Mouse (Mus musculus): ENCODE measurements around the gene Rbm3.
"Not testable (repeated sequence)": the region's sequence is repeated elsewhere in the genome, so short reads cannot be mapped to it uniquely, and the experiment has no call there.

Gene Rbm3

DNA sequence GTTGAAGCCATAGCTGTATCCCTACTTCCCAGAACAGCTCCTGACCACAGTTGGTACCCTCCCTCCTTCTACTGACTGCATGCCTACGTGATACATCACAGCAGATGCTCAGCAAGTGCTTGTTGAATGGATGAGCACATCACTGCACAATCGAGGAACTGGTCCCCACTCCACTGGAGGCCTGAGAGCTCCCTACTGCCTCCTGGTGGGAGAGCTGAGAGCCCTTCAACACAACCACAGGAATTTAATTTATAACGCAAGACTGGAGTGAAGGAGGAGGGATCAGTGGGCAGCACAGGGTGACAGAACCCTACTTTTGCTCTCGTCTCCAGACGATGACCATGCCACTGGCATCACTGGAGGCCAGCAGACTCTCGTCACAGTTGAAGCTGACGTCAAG, 20.4 kb downstream of the Rbm3 start:
- no peak for DNase-seq

DNA sequence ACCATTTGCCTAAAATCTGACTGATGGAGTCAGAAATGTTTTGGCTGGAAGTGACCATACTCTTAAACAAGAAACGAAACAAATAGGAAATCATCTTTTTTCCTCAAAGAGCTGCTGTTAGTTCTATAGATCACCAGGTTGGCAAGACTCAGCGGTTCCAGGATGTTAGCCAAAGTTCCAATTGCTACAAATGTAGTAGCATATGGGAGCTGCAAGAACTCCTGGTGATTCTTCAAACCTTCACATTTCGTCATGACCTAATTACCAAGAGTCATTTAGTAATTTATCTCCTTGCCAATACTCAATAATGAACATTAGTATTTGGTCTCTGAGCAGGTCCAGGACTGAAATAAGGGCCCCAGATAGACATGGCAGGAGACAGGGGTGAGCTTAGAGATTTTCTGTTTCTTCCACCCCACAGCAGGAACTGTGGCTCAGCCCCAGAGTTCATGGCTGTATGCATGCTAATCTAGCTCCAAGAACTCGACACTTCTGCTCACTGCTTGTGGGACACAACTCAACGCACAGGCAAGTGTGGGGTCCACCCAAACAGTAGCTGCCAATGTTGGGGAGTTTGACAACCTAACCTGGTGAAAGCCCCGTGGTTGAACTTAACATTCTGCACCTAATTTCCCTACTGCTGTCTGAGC, 21.7 kb downstream of the Rbm3 start:
- DNase-seq: peak; percentile 50

DNA sequence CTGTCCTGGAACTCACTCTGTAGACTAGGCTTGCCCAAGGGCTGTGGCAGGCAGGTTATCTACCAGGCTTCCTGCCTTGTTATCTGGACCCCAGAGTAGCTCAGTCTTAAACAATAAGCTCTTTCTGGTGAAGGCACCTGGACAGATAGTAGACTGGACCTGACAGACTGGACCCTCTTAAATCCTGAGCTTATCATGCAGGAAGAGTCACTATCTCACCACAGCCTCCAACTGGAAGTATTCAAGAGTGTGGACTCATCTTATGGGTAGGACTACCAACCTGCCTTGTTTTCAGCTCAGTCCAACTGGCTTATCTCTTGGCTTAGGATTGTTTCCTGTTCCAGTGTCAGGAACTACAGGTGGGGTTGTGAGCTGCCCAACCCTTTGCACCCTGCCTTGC, 28.4 kb downstream of the Rbm3 start:
- no peak for DNase-seq

DNA sequence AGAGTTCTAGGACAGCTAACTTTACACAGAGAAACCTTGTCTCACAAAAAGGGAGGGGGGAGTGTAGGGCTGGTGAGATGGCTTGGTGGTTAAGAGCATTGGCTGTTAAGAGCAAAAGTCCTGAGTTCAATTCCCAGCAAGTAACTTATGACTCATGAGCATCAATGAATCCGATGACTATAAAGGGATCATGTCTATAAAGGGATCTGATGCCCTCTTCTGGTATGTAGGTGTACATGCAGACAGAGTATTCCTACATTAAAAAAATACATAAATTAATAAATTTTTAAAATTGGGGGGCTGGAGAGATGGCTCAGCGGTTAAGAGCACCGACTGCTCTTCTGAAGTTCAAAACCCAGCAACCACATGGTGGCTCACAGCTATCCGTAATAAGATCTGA, 30.4 kb downstream of the Rbm3 start:
- DNase-seq: no peak

DNA sequence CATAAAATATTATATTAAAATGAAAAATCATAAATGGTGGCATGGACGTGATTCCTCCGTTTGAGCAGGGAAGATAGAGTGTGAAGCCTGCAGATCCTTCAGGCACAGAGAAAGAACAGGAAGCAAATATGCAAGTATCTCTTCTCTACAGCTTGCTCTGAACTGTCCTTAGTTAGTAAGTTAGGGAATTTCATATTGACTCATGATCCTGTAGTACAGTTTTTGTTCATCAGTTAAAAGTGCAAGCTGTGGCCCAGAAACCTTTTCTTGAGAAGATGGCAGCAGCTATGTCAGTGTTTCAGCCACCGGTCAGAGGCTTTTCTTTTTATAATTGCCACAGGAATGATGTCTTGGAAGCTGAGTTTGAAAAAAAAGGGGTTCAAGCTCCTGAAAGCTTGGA, 40.7 kb downstream of the Rbm3 start:
- no peak for DNase-seq

DNA sequence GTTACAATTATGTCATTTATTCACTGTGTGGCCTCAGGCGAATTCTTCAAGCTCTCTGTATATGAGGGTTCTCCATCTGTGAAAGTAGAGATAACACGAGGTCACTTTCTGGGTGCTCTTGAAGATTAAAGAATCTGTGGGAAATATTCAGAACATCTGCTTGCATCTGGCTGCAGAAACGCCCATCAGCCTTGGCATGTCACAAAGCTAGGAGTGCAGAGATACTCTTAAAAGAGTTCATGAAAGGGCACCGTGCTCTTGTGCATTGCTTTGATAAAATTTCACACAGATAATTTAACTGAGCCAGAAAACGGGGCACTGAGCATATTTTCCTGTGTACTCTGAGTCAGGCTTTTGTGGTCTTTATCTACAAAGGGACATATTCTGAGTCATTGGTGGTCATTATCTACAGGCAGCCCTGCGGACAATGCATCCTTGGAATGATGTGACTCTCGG, 43.4 kb downstream of the Rbm3 start:
- no peak for DNase-seq

DNA sequence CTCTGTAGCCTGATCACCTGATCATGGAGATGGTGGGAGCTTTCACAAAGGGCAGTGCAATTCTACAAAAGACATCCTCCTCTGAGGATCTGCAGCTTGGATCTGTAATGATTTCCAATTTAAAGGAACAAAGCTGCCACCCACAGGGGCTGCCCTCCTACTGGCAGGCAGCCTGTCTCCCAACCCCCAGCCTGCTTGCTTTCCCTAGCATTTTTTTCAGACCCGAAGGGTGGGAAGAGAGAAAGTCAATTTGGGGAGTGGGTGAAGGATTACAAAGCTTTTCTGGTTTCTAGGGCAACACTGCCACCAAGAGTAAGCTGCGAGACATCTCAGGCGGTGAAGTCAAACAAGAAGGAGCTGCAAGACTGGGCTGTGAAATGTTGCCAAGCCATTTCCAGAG, 44.7 kb downstream of the Rbm3 start:
- no peak for DNase-seq

DNA sequence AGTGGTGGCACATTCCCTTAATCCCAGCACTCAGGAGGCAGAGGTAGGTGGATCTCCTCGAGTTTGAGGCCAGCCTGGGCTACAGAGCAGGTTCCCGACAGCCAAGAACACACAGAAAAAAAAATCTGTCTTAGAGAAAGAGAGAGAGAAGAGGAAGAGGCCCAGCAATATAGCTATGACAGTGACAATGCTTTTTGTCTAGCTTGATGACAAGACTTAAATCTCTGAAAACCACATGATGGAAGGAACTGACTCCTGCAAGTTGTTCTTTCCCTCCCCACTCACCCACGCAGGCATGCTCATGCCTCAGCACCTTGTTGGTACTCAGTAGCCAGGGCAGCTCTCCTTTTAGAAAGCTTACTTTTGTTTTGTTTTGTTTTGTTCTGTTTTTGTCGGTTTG, 46.2 kb downstream of the Rbm3 start:
- DNase-seq: no peak

DNA sequence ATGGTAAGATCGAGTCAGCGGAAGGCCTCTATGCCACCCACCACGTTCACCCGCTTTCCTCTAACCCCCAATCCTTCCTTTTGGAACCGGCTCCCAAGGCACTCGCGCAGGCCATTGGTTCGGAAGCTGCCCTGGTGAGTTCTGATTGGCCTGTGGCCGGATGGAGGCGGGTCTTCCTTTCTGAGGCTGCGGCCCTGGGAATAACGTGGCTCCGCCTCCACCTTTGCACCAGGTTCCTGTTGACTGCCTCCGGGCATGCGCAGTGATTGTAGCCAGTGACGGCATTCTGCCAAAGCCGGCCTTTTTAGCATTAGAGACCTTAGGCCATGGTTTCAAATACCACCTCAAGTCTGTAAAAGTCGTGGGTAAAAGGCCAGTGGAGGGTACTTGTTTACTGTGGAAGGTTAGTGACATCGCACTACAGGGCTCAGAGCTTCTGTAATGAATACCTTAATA, 48.9 kb downstream of the Rbm3 start:
- peak; percentile 94 for DNase-seq

DNA sequence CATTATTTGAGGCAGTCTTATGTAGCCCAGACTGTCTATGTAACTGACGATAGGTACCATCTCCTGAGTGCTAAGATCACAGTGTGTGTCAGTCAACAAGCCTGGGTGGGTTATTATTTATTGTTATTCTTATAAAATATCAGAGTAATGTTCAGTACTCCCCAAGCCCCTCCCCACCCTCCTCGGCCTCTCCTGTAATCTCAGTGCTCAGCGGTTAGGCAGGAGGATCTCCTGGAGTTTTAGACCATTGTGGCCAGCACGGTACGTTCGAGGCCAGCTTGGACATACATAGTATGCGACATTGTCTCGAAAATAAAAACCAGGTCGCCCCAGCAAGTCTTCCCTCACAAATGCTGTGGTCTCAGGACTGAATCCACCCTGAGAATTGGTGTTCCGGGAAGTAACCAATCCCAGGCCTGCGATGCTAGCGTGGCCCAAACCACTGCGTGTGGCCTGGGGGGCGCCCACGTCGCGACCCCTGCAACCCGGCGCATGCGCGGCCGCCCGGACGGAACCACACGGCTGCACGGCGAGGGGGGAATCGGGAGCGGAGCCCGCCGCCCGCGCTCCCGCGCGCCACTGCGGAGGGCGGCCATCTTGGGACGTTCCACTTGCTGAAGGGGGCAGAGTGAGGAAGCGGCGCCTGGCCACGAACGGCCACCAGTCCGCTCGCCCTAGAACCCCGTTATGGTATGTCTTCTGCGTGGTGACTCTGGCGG, 49.5 kb downstream of the Rbm3 start:
- peak; percentile 91 for DNase-seq

DNA sequence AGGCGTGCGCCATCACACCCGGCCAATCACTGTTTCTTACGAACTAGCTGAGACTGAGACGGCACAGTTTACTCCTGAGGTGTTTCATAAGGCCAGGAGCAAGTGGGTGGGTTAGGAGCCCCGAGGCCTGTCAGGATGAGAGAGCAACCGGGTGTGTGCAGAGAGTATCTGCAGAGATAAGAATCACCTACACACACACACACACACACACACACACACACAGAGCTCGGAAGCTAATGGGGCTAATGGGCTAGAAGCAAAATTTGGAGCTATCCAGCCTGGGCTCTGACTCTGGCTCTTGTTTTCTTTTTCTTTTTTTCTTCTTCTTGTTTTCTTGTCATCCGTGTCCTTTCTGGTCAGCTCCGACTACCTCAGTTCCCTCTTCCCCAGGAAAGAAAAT, 50.1 kb downstream of the Rbm3 start:
- DNase-seq: peak; percentile 21

DNA sequence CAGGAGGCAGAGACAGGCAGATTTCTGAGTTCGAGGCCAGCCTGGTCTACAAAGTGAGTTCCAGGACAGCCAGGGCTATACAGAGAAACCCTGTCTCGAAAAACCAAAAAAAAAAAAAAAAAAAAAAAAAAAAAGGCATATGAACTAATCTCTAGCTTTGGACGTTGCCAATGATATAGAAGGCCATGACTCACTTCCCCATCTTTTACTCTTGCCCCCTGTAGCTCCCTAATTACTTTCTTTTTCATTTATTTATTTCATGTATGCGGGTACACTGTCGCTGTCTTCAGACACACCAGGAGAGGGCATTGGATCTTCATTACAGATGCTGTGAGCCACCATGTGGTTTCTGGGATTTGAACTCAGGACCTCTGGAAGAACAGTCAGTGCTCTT, 54.7 kb downstream of the Rbm3 start:
- not testable (repeated sequence) for DNase-seq

DNA sequence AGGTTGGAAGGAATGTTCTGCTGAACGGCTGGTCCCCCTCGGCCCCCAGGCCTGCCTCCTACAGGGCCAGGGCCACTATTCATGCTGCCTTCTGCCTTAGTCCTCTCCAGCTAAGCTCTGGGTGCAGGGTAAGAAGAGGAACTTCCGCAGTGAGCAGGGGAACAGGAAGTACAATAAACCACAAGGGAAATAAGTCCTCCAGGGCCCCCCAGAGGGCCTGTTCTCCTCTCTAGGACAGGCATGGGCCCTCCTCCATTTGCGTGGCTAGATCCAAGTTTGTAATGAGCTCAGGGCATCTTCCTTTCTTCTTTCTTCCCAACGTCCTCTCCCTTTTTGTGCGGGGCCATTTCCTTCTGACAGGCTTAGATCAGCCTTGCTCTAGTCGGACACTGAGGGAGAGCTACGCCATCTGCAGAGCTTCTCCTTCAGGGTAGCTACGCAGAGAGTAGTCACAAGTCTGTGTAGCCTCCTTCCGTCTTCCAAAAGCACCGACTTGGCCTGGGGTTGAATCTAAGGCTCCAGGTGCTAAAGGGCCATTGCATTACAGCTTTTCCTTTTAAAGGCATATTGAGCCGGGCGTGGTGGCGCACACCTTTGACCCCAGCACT, 55.2 kb downstream of the Rbm3 start, which contains the start of gene Was:
Was (minus strand) TSS at position 153 of the 608 bp plus-strand sequence.
- no peak for DNase-seq

DNA sequence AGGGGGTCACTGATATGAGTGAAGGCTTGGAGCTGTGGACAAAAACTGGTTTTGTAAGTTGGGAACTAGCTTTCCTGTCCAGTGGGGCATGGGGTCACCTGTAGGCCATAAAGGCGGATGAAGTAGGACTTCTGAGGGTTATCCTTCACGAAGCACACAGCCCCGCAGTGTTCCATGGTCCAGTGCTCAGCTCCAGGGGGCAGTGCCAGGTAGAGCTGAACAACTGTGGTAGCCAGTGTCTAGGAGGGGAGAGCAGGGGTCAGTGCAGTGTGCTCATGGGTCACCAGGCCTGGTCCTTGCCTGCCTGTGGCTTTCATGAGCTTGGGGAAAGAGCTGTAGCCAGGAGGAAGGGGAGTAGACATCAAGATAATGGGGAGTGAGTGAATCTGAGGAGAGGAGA, 55.9 kb downstream of the Rbm3 start:
- DNase-seq: no peak

All from cerebellum, adult 8-10 months (tissue).